Mouse (Mus musculus): ENCODE data around the gene Usp48. TPM values are rescaled to one million over a fixed set of nuclear protein-coding genes. Genes with fewer than 3 reads are reported as not detected.
A peak's percentile ranks its signal among the peaks of the same experiment; 100 is the strongest.

The Usp48 gene
- total RNA-seq, 2 experiments from 2014 or later, result 20.1 to 24.4 TPM

DNA sequence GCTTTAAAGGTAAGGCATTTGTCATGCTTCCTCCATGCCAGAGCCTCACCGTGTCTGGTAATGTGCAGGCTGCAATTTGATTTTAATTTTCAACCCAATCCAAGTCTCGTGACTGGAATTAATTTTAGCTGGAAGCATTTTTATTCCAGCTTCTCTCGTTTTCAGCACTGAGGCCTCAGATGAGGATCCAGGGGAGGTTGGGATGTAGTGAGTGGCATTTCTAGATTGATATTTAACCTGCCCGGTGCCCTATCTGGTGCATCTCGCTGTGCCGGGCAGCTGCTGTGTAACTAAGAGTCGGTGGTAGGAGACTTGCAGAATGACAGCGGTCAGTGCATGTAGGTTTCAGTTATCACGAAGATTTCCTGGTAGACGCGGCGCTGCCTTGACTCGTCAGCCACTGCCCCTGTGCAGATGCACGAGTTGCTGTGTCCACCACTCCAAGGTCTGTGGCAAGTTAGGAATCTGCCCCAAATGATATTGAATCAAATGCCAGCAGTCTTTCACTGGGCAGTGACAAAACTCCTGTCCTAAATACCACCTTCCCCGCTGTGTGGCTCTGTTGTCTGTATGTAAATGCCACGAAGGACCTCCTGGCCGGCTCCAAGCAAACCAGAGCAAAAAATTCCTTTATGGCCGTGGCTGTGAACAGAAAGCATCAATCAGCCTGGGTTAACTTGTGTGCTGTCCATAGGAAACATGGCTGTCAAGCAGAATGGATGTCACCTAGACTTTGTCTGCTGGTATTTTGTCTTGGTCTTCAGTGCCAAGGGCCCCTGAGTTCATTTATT is 61.9 kb downstream of the Usp48 start:
- DNase-seq, result no peak
- intact Hi-C loops (cut with DNase I; ENCODE audit: low total_unique reads), result no loop called here

- intact Hi-C loops (cut with DNase I; ENCODE audit: low total_unique reads), result no loop called here
- no peak for DNase-seq
Measured at GRCm38 (mm10) chr4:137657674-137658073, 64.1 kb downstream of the Usp48 start.

DNA sequence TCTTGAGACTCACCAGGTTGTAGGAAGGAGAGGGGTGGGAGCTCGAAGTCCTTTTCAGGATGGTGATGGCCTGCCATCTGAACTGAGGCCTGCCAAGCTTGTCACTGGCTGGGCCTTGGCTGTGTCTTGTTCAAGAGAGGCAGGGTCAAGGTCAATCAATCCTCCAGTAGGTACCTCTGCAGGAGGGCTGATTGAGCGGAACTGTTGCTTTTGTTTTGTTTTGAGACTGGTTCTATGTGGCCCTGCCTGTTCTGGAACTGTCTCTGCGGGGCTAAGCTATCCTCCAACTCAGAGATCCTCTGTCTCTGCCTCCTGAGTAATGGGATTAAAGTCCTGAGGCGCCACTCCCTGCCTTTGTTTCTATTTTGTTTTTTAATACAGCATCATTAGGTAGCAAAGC is 66.0 kb downstream of the Usp48 start:
- no peak for DNase-seq
- intact Hi-C loops (cut with DNase I; ENCODE audit: low total_unique reads), result no loop called here

GRCm38 (mm10) chr4:137660364-137661077 is 67.0 kb downstream of the Usp48 start:
- DNase-seq, result no peak
- intact Hi-C loops (cut with DNase I; ENCODE audit: low total_unique reads), result no loop called here

GRCm38 (mm10) chr4:137661078-137661450 is 67.5 kb downstream of the Usp48 start:
- DNase-seq, result no peak
- intact Hi-C loops (cut with DNase I; ENCODE audit: low total_unique reads), result no loop called here

DNA sequence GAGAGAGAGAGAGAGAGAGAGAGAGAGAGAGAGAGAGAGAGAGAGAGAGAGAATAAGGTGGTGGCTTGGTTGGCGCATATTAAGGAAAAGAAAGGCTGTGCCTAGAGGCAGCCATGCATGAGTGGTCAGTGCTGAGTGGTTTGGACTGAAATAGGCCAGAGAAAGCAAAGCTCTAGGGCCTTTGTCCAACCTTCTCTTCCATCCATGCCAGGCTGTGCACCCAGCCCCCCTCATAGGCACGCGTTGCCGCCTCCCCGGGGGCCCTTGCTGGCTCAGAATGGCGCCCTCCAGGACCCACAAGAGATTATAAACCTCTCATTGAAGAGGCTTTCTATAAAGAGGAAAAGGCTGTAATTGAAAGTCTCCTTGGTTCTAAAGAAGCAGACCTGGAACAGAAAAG is 68.0 kb downstream of the Usp48 start:
- intact Hi-C loops (cut with DNase I; ENCODE audit: low total_unique reads), result no loop called here
- no peak for DNase-seq

GRCm38 (mm10) chr4:137663491-137663890 is 69.9 kb downstream of the Usp48 start:
- intact Hi-C loops (cut with DNase I; ENCODE audit: low total_unique reads), result no loop called here
- no peak for DNase-seq

GRCm38 (mm10) chr4:137664433-137664979 is 71.0 kb downstream of the Usp48 start, which contains the start of gene Rap1gap:
Gene Rap1gap (plus strand): TSS chr4:137664726.
- peak; percentile 52 for DNase-seq
- intact Hi-C loops (cut with DNase I; ENCODE audit: low total_unique reads), result no loop called here

DNA sequence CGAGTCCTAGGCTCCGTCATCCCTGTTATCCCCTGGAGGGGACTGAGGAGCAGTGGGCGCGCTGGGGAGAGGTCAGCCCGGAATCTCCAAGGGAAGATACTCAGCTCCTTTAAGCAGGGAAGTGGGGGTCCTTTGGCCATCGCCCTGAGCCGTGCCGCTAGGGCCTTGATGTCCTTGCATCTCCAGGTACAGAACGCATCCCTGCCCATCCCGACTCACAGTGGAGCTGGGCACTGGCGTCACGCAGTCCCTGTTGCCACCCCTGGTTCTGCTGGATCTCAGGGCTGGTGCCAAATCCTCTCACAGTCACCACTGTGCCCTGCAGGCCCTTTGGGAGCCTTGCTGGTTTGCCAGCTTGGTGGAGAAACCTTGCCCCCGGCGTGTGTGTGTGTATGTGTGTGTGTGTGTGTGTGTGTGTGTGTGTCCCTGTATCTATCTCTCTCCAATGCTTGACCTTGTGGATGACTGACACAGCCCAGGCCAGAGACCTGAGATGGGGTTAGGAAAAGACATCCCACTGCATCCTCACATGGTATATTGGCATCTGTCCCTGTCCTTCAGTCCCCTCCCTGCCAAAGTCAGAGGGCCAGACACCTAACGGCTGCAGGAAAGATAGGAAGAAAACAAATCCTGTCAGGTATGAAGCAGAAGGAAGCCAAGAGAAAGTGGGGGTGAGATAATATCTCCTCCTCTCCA is 71.6 kb downstream of the Usp48 start:
- no peak for DNase-seq
- intact Hi-C loops (cut with DNase I; ENCODE audit: low total_unique reads), result no loop called here

GRCm38 (mm10) chr4:137665791-137666190 is 72.2 kb downstream of the Usp48 start:
- DNase-seq, result no peak
- intact Hi-C loops (cut with DNase I; ENCODE audit: low total_unique reads), result no loop called here

GRCm38 (mm10) chr4:137666283-137666957 is 72.9 kb downstream of the Usp48 start:
- no peak for DNase-seq
- intact Hi-C loops (cut with DNase I; ENCODE audit: low total_unique reads), result no loop called here

DNA sequence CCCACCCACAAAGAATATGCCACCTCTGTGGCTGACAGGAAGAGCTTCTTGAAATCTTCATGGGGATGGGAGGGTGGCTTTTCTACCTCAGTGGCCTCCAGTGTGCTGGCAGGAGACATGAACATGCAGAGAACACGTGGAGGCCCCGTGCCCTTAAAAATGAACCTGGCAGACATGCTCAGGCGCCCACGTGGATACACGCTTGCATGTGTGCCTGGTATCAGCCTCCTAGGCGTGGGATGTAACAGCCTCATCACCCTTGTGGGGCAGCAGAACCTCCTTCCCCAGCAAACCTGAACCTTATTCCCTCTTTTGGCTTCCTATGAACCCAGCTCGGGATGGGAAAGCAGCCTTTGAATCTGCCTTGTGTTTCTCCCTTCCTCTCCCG is 73.4 kb downstream of the Usp48 start:
- intact Hi-C loops (cut with DNase I; ENCODE audit: low total_unique reads), result no loop called here
- no peak for DNase-seq

DNA sequence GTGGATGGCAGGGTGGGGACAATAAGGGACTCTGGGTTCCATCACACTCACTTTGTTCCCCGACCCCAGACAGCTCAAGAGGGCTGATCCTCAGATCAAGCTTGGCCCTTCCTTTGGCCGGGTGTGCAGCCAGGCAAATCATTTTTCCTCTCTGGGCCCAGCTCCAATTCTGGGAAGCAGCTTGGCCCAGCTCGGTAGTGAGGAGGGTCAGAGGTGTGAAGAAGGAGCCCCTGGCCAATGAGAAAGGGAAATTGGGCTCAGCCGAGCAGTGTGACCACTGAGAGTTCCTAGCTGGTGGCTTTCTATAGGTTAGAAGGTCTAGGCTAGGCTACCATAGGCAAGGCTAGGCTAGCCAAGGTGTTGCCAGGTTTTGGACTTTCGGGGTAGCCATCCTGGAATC is 74.2 kb downstream of the Usp48 start:
- no peak for DNase-seq
- intact Hi-C loops (cut with DNase I; ENCODE audit: low total_unique reads), result no loop called here

GRCm38 (mm10) chr4:137671711-137672500 is 78.4 kb downstream of the Usp48 start:
- intact Hi-C loops (cut with DNase I; ENCODE audit: low total_unique reads), result loop anchor here (10.0 kb wide), 1 partner anchor 163 kb away; no protein-coding TSS in a partner anchor
- DNase-seq, result no peak

- intact Hi-C loops (cut with DNase I; ENCODE audit: low total_unique reads), result loop anchor here (10.0 kb wide), 1 partner anchor 159 kb away; no protein-coding TSS in a partner anchor
- no peak for DNase-seq
Measured at GRCm38 (mm10) chr4:137675566-137675965, 82.0 kb downstream of the Usp48 start.

GRCm38 (mm10) chr4:137676057-137676456 is 82.5 kb downstream of the Usp48 start:
- intact Hi-C loops (cut with DNase I; ENCODE audit: low total_unique reads), result loop anchor here (2.0 to 10.0 kb wide), 2 partner anchors 45 to 159 kb away; no protein-coding TSS in a partner anchor
- DNase-seq, result peak; percentile 59

- no peak for DNase-seq
- intact Hi-C loops (cut with DNase I; ENCODE audit: low total_unique reads), result loop anchor here (2.0 to 10.0 kb wide), 2 partner anchors 44 to 158 kb away; no protein-coding TSS in a partner anchor
Measured at GRCm38 (mm10) chr4:137676700-137677484, 83.3 kb downstream of the Usp48 start.

DNA sequence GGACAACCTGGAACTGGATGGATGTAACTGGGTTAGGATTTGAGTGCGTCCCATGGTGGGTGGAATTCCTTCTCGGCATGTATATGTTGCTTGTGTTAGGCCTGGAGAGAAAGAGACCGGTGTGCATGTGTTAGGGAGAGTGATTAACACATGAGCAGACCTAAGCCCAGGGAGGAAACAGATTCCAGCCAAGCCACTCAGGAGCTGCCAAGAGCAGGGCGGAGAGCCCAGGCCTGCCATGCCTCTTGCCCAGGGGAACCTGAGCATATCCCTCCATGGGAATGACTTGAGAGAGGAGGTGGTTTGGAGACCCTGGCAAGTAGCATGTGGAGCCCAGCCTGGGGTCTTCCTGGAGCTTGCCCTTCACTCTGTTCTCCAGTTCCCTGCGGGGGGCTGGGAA is 84.4 kb downstream of the Usp48 start:
- intact Hi-C loops (cut with DNase I; ENCODE audit: low total_unique reads), result loop anchor here (2.0 to 10.0 kb wide), 2 partner anchors 43 to 157 kb away; no protein-coding TSS in a partner anchor
- no peak for DNase-seq
